Mouse (Mus musculus): ENCODE measurements around the gene Ccdc7a. TPM values are rescaled to one million over a fixed set of nuclear protein-coding genes. Genes with fewer than 3 reads are reported as not detected.
A peak's percentile ranks its signal among the peaks of the same experiment; 100 is the strongest.

The Ccdc7a gene
- polyA plus RNA-seq, 1 experiment, result not detected

- Histone ChIP-seq H3K4me1 (ENCODE audit: control insufficient read depth, insufficient read depth, low read length) (no peaks in the 10 kb centered on the region), H3K4me3 (replicated peaks; ENCODE audit: control insufficient read depth, low read depth, low read length) (no peak overlapping the region)
- 88% methylated on average over 1 of the region's 1 CpGs for WGBS
Observed at GRCm38 (mm10) chr8:128704376-128704775, 360.9 kb downstream of the Ccdc7a start.

GRCm38 (mm10) chr8:128697945-128698344 lies 367.4 kb downstream of the Ccdc7a start:
- Histone ChIP-seq H3K4me1 (ENCODE audit: control insufficient read depth, insufficient read depth, low read length) (no peaks in the 10 kb centered on the region; the same call in 1 of the 2 replicates), H3K4me3 (replicated peaks; ENCODE audit: control insufficient read depth, low read depth, low read length) (no peak overlapping the region), H3K27ac (ENCODE audit: control insufficient read depth, insufficient read depth, low read depth, low read length, poor library complexity) (no peak overlapping the region)
- 73% methylated on average over 3 of the region's 3 CpGs for WGBS
- no peak for TF ChIP-seq CTCF (IDR thresholded peaks at IDR 0.05; ENCODE audit: control insufficient read depth, insufficient read depth, low read length)
- no peak for TF ChIP-seq POLR2A (IDR thresholded peaks at IDR 0.05; ENCODE audit: borderline replicate concordance, control insufficient read depth, low read depth, low read length)

More at GRCm38 (mm10) chr8:128704376-128704775, 360.9 kb downstream of the Ccdc7a start:
- H3K27ac ChIP-seq (ENCODE audit: control insufficient read depth, insufficient read depth, low read depth, low read length, poor library complexity), result no peak overlapping the region
- TF ChIP-seq POLR2A (IDR thresholded peaks at IDR 0.05; ENCODE audit: borderline replicate concordance, control insufficient read depth, low read depth, low read length), result no peak
- no peak for TF ChIP-seq CTCF (IDR thresholded peaks at IDR 0.05; ENCODE audit: control insufficient read depth, insufficient read depth, low read length)

- Histone ChIP-seq H3K4me1 (ENCODE audit: control insufficient read depth, insufficient read depth, low read length) (no peaks in the 10 kb centered on the region; the same call in 1 of the 2 replicates), H3K4me3 (replicated peaks; ENCODE audit: control insufficient read depth, low read depth, low read length) (no peak overlapping the region), H3K27ac (ENCODE audit: control insufficient read depth, insufficient read depth, low read depth, low read length, poor library complexity) (no peak overlapping the region)
- no peak for TF ChIP-seq CTCF (IDR thresholded peaks at IDR 0.05; ENCODE audit: control insufficient read depth, insufficient read depth, low read length)
- TF ChIP-seq POLR2A (IDR thresholded peaks at IDR 0.05; ENCODE audit: borderline replicate concordance, control insufficient read depth, low read depth, low read length), result no peak
- WGBS, result 83% methylated on average over 1 of the region's 1 CpGs
Observed at GRCm38 (mm10) chr8:128696701-128697397, 368.5 kb downstream of the Ccdc7a start.

- Histone ChIP-seq H3K4me3 (replicated peaks; ENCODE audit: control insufficient read depth, low read depth, low read length) (no peak overlapping the region), H3K27ac (ENCODE audit: control insufficient read depth, insufficient read depth, low read depth, low read length, poor library complexity) (no peak overlapping the region), H3K4me1 (ENCODE audit: control insufficient read depth, insufficient read depth, low read length) (no peaks in the 10 kb centered on the region; the same call in 1 of the 2 replicates)
- WGBS, result 88% methylated on average over 1 of the region's 1 CpGs
- TF ChIP-seq CTCF (IDR thresholded peaks at IDR 0.05; ENCODE audit: control insufficient read depth, insufficient read depth, low read length), result no peak
Observed at GRCm38 (mm10) chr8:128690056-128690455, 375.3 kb downstream of the Ccdc7a start.

- 50% methylated on average over 3 of the region's 3 CpGs for WGBS
- H3K4me1 ChIP-seq (ENCODE audit: control insufficient read depth, insufficient read depth, low read length), result no peaks in the 10 kb centered on the region; the same call in 1 of the 2 replicates
- TF ChIP-seq POLR2A (IDR thresholded peaks at IDR 0.05; ENCODE audit: borderline replicate concordance, control insufficient read depth, low read depth, low read length), result no peak
- TF ChIP-seq CTCF (IDR thresholded peaks at IDR 0.05; ENCODE audit: control insufficient read depth, insufficient read depth, low read length), result no peak
- no peak overlapping the region for H3K27ac ChIP-seq (ENCODE audit: control insufficient read depth, insufficient read depth, low read depth, low read length, poor library complexity)
- H3K4me3 ChIP-seq (replicated peaks; ENCODE audit: control insufficient read depth, low read depth, low read length), result no peak overlapping the region
Observed at GRCm38 (mm10) chr8:128688679-128689078, 376.6 kb downstream of the Ccdc7a start.

GRCm38 (mm10) chr8:128686429-128686990 lies 378.8 kb downstream of the Ccdc7a start:
- no peaks in the 10 kb centered on the region; the same call in 1 of the 2 replicates for H3K4me1 ChIP-seq (ENCODE audit: control insufficient read depth, insufficient read depth, low read length)

GRCm38 (mm10) chr8:128685507-128686428 lies 379.5 kb downstream of the Ccdc7a start, which contains the start of gene Itgb1:
TSS of gene Itgb1 (plus strand) at chr8:128685654.
- Histone ChIP-seq H3K4me1 (ENCODE audit: control insufficient read depth, insufficient read depth, low read length) (no peaks in the 10 kb centered on the region; the same call in 1 of the 2 replicates), H3K4me3 (replicated peaks; ENCODE audit: control insufficient read depth, low read depth, low read length) (peak within 1 kb of the TSS; percentile 73), H3K27ac (ENCODE audit: control insufficient read depth, insufficient read depth, low read depth, low read length, poor library complexity) (peak within 1 kb of the TSS; percentile 95)
- WGBS, result under 1% methylated on average over 113 of the region's 113 CpGs
- TF ChIP-seq CTCF (IDR thresholded peaks at IDR 0.05; ENCODE audit: control insufficient read depth, insufficient read depth, low read length), result peak; percentile 39; the same call in 1 of the 2 replicates
- TF ChIP-seq POLR2A (IDR thresholded peaks at IDR 0.05; ENCODE audit: borderline replicate concordance, control insufficient read depth, low read depth, low read length), result peak; percentile 44; the same call in 1 of the 2 replicates

More at GRCm38 (mm10) chr8:128686429-128686990, 378.8 kb downstream of the Ccdc7a start:
- under 1% methylated on average over 2 of the region's 2 CpGs for WGBS
- Histone ChIP-seq H3K27ac (ENCODE audit: control insufficient read depth, insufficient read depth, low read depth, low read length, poor library complexity) (no peak overlapping the region; the same call in 1 of the 2 replicates), H3K4me3 (replicated peaks; ENCODE audit: control insufficient read depth, low read depth, low read length) (peak overlapping the region; percentile 73)
- TF ChIP-seq POLR2A (IDR thresholded peaks at IDR 0.05; ENCODE audit: borderline replicate concordance, control insufficient read depth, low read depth, low read length) (no peak), CTCF (IDR thresholded peaks at IDR 0.05; ENCODE audit: control insufficient read depth, insufficient read depth, low read length) (no peak)

Data from bone marrow, adult 2 months (tissue).